Mouse (Mus musculus) limb, embryonic 14.5 days (tissue): ENCODE results near the gene Klhdc8b. TPM values are rescaled to one million over a fixed set of nuclear protein-coding genes. Genes with fewer than 3 reads are reported as not detected.
A peak's percentile ranks its signal among the peaks of the same experiment; 100 is the strongest.

Experiments used
- ATAC-seq: fragments of 200-750 bp; cut with Nextera tagmentation; 2 replicates; pipeline ENCODE4 v1.8.0; 2017; ENCODE audit warnings: low read depth, moderate number of reproducible peaks, moderate TSS enrichment; ENCODE audit not compliant: low FRiP score
- DNase-seq: peaks from one replicate; pipeline ENCODE4 v3.0.0-alpha.2; 2015; ENCODE audit warnings: low spot score
- H3K27ac ChIP-seq: fragments of 300-500 bp; sonication (generic); replicated peaks from 2 replicates; pipeline ENCODE4 v1.5.1; 2014; ENCODE audit warnings: low read depth, mild to moderate bottlenecking, low read length, moderate library complexity, mixed read lengths
- H3K27me3 ChIP-seq: fragments of 300-500 bp; sonication (generic); 2 replicates; pipeline ENCODE4 v1.6.1; 2014; ENCODE audit warnings: low read length, mixed read lengths; ENCODE audit not compliant: control insufficient read depth, insufficient read depth
- H3K36me3 ChIP-seq: fragments of 300-500 bp; sonication (generic); 2 replicates; pipeline ENCODE4 v1.6.1; 2014; ENCODE audit warnings: mild to moderate bottlenecking, low read length, moderate library complexity, mixed read lengths; ENCODE audit not compliant: control insufficient read depth, insufficient read depth
- H3K4me1 ChIP-seq: fragments of 300-500 bp; sonication (generic); 2 replicates; pipeline ENCODE4 v1.6.1; 2014; ENCODE audit warnings: antibody characterized with exemption, low read length, mixed read lengths; ENCODE audit not compliant: control insufficient read depth, insufficient read depth
- H3K4me2 ChIP-seq: fragments of 300-500 bp; sonication (generic); replicated peaks from 2 replicates; pipeline ENCODE4 v1.6.1; 2014; ENCODE audit warnings: low read depth, mild to moderate bottlenecking, low read length, moderate library complexity; ENCODE audit not compliant: severe bottlenecking
- H3K4me3 ChIP-seq: fragments of 300-500 bp; sonication (generic); replicated peaks from 2 replicates; pipeline ENCODE4 v1.5.1; 2014; ENCODE audit warnings: low read length
- H3K9ac ChIP-seq: fragments of 300-500 bp; sonication (generic); 2 replicates; pipeline ENCODE4 v1.6.1; 2014; ENCODE audit warnings: mild to moderate bottlenecking, low read depth, low read length, moderate library complexity; ENCODE audit not compliant: severe bottlenecking
- H3K9me3 ChIP-seq: fragments of 300-500 bp; sonication (generic); 2 replicates; pipeline ENCODE4 v1.6.1; 2016; ENCODE audit warnings: low read length; ENCODE audit not compliant: control insufficient read depth
- POLR2A ChIP-seq: fragments of 200-500 bp; IDR thresholded peaks from 2 replicates; pipeline ENCODE4 v1.8.0; 2012; ENCODE audit warnings: inconsistent platforms, mild to moderate bottlenecking, moderate library complexity, borderline replicate concordance; ENCODE audit not compliant: insufficient read depth, insufficient read length; ENCODE audit errors: extremely low read depth
- WGBS: fragments of 180-500 bp; shearing (Covaris S2); extraction: QIAGEN DNeasy Blood & Tissue Kit; methylation state at CpG from one replicate; pipeline ENCODE4 v1.1.7; 2014; 5-methylcytosine and 5-hydroxymethylcytosine counted together
- polyA plus RNA-seq, 2 experiments: library from polyadenylated mRNA; depleted of rRNA in 1 of 2; stranded (reverse) in 1 of 2; unstranded in 1 of 2; fragments of >200 nt; fragmentation: Nextera tagmentation in 1 of 2; extraction: Ambion mirVana in 1 of 2; gene quantifications; 2 replicates each; pipeline versions ENCODE4 v1.2.1 to v1.2.3; 2012 to 2014

The Klhdc8b gene
- polyA plus RNA-seq, 2 experiments = 27.7 to 43.1 TPM

DNA sequence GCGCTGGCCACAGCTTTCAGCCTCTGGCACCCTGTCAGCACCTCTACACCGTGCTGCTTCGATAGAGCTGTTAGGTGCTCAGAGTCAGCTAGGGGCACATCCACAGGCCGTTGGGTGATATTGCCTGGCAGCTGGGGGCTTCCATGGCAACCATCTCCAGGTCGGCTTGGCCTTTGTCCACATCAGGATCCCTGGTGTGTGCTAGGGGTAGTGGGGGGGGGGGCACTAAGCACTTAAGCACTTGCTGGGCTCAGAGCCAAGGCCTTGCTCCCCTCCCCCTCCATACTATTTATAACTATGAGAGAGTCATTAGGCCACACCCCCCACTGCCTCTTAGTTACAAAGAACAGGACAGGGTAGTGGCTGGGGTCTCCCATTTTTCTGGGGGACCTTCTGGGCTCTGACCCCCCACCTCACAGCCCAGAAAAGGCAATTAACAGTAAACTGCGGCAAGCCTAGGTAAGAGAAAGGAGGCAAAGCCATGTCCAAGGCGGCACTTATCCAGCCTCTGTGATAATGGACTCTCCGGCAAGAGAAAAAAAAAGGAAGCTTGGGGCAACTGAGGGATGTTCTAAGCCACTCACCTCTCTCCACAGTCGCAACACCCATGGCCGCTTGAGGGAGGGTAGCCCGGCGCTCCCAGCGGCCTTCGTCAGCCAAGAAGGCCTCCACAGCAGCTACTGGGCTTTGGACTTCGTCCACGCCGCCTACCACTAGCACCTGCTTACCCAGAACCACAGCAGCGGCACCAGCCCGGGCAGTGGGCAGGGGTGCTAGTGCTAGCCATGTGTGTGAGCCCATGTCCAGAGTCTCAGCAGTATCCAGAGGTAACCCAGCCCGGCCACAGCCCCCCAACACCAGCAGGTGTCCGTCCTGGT is 10.8 kb downstream of the Klhdc8b start:
- peak; percentile 84 for DNase-seq
- Histone ChIP-seq H3K4me2 (peak overlapping the region; percentile 76), H3K4me1 (peaks cover 33% of the 10 kb centered on the region), H3K9me3 (no peaks in the 10 kb centered on the region), H3K27me3 (no peaks in the 10 kb centered on the region), H3K4me3 (peak overlapping the region; percentile 61), H3K36me3 (peaks cover 18% of the 10 kb centered on the region), H3K9ac (0 out of 2 replicates have a peak overlapping the region, but pooled peaks have one; percentile 14), H3K27ac (peak overlapping the region; percentile 21)
- peak; percentile 23 for ATAC-seq
- 63% methylated on average over 21 of the region's 21 CpGs for WGBS
- TF ChIP-seq POLR2A = no peak

DNA sequence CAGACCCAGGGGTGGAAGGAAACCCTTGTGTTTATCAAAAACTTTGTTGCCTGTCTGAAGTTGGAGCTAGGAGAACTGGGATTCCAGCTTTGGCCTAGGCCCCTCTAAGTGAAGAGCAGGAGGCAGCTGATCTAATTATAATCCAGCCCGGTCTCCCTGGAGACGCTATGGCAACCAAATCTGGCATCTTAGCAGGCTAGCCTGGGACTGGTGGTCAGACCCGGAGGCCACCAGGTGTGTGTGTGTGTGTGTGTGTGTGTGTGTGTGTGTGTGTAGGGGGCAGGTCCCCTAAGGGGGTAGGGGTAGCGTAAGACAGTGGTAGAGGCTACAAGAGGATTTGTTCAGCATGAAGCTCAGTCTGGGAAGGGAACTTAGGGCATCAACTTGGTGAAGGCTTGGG is 11.5 kb downstream of the Klhdc8b start:
- Histone ChIP-seq H3K27ac (no peak overlapping the region; the same call in 1 of the 2 replicates), H3K27me3 (no peaks in the 10 kb centered on the region), H3K9ac (no peak overlapping the region), H3K4me3 (peak overlapping the region; percentile 61; the same call in 1 of the 2 replicates), H3K4me2 (peak overlapping the region; percentile 76), H3K9me3 (no peaks in the 10 kb centered on the region), H3K36me3 (peaks cover 18% of the 10 kb centered on the region), H3K4me1 (peaks cover 33% of the 10 kb centered on the region)
- WGBS = 47% methylated on average over 4 of the region's 4 CpGs
- ATAC-seq (no peak), DNase-seq (no peak)
- no peak for TF ChIP-seq POLR2A

DNA sequence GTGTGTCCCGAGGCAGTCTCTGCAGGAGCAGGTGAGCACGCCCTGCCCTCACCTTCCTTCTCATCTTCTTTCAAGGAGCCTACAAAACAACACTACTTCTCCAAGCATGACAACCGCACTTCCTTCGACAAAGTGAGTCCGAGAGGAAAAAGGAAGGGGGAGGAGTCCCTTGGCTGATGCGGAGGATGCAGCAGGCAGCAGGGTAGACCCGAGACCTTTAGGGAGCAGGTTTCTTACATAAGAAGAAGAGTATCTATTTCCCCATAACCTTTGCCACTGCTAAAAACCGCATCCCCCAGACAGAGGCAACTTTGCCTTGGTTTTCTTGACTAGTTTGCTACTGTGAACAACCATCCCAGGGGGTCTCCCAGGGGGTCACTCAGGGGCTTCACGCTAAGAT is 16.3 kb downstream of the Klhdc8b start:
- Histone ChIP-seq H3K4me1 (peaks cover 7% of the 10 kb centered on the region), H3K27me3 (no peaks in the 10 kb centered on the region), H3K4me3 (no peak overlapping the region), H3K27ac (no peak overlapping the region), H3K9ac (no peak overlapping the region), H3K9me3 (no peaks in the 10 kb centered on the region), H3K36me3 (peaks cover 18% of the 10 kb centered on the region), H3K4me2 (no peak overlapping the region)
- no peak for TF ChIP-seq POLR2A
- WGBS = 56% methylated on average over 9 of the region's 9 CpGs
- DNase-seq (no peak), ATAC-seq (no peak)

DNA sequence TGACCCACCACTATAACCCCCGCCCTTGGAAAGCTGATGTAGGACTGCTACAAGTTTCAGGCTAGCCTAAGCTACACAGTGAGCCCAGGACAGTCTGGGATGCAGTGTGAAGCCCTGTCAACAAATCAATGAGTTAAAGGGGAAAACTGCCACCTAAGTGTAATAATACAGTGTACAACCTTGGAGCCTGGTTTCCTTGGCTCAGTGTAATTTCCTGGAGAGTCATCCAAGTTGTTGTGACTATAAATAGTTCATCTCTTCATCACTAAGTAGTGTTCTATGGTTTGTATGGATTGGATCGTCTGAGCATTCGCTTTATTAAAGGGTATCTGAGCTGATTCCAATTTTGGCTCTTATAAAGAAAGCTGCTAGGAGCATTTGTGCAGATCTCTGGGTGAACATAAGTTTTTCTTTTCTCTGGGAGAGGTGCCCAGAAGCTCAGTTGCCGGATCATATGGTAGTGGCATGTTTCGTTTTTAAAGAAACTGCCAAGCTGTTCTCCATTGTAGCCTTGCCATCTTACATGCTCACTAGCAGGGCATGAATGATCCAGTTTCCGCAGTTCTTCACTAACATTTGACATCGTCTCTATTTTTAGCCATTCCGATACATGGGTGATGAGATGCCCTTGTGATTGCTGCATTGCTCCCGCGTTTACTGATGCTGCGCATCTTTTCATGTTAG is 20.0 kb downstream of the Klhdc8b start:
- ATAC-seq (no peak), DNase-seq (peak; percentile 13)
- Histone ChIP-seq H3K36me3 (no peaks in the 10 kb centered on the region), H3K27ac (no peak overlapping the region), H3K9me3 (no peaks in the 10 kb centered on the region), H3K4me1 (no peaks in the 10 kb centered on the region), H3K4me2 (no peak overlapping the region), H3K4me3 (no peak overlapping the region), H3K9ac (no peak overlapping the region), H3K27me3 (no peaks in the 10 kb centered on the region)
- 83% methylated on average over 11 of the region's 11 CpGs for WGBS
- no peak for TF ChIP-seq POLR2A

DNA sequence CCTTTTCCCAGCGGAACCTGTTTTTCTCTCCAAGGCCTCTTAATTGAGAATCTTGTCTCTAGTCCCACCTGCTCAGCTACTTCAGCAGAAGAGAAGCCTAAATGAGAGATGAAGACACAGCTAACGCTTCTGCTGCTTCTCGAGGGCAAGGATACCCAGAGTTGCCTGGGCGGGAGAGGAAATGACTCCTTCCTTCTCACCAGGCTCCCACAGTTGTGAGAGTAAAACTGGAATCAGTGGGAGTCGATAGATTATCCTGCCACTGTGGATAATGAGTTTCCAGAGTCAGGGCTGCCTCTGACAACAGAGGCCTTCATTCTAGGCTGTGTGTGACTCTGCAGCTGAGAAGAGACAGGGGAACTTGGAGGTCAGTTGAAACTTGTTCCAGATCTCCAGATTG is 20.9 kb downstream of the Klhdc8b start:
- H3K36me3 ChIP-seq = no peaks in the 10 kb centered on the region
- WGBS = 64% methylated on average over 5 of the region's 5 CpGs
- no peak overlapping the region for H3K4me3 ChIP-seq
- no peaks in the 10 kb centered on the region for H3K9me3 ChIP-seq
- H3K27me3 ChIP-seq = no peaks in the 10 kb centered on the region
- DNase-seq = no peak
- no peak overlapping the region for H3K4me2 ChIP-seq
- H3K27ac ChIP-seq = no peak overlapping the region
- TF ChIP-seq POLR2A = no peak
- no peaks in the 10 kb centered on the region for H3K4me1 ChIP-seq
- H3K9ac ChIP-seq = no peak overlapping the region; the same call in 1 of the 2 replicates
- ATAC-seq = no peak
